Mouse (Mus musculus) stomach, postnatal 0 days (tissue): ENCODE results near the gene Sertad1. TPM values are rescaled to one million over a fixed set of nuclear protein-coding genes. Genes with fewer than 3 reads are reported as not detected.

Experiments used
- ATAC-seq: fragments of 200-750 bp; cut with Nextera tagmentation; 2 replicates; pipeline ENCODE4 v1.8.0; 2017; ENCODE audit not compliant: low FRiP score, low TSS enrichment
- DNase-seq: peaks from one replicate; pipeline ENCODE4 v3.0.0-alpha.2; 2016; ENCODE audit warnings: low spot score
- H3K27ac ChIP-seq: fragments of 300-500 bp; sonication (generic); replicated peaks from 2 replicates; pipeline ENCODE4 v1.5.1; 2014; ENCODE audit warnings: mild to moderate bottlenecking, control low read depth
- H3K27me3 ChIP-seq: fragments of 300-500 bp; sonication (generic); 2 replicates; pipeline ENCODE4 v1.6.1; 2014; ENCODE audit warnings: low read length; ENCODE audit not compliant: control insufficient read depth, insufficient read depth
- H3K36me3 ChIP-seq: fragments of 300-500 bp; sonication (generic); 2 replicates; pipeline ENCODE4 v1.6.1; 2014; ENCODE audit warnings: low read length, mixed read lengths; ENCODE audit not compliant: control insufficient read depth, insufficient read depth
- H3K4me1 ChIP-seq: fragments of 300-500 bp; sonication (generic); replicated peaks from 2 replicates; pipeline ENCODE4 v1.6.1; 2014; ENCODE audit warnings: antibody characterized with exemption; ENCODE audit not compliant: control insufficient read depth, insufficient read depth
- H3K4me2 ChIP-seq: fragments of 300-500 bp; sonication (generic); replicated peaks from 2 replicates; pipeline ENCODE4 v1.6.1; 2014; ENCODE audit warnings: low read depth, mild to moderate bottlenecking, control low read depth, moderate library complexity
- H3K4me3 ChIP-seq: fragments of 300-500 bp; sonication (generic); 2 replicates; pipeline ENCODE4 v1.5.1; 2014; ENCODE audit warnings: low read depth, low read length, control low read depth
- H3K9ac ChIP-seq: fragments of 300-500 bp; sonication (generic); 2 replicates; pipeline ENCODE4 v1.6.1; 2014; ENCODE audit warnings: mild to moderate bottlenecking, low read length, control low read depth, mixed read lengths
- H3K9me3 ChIP-seq: fragments of 300-500 bp; sonication (generic); 2 replicates; pipeline ENCODE4 v1.6.1; 2016; ENCODE audit warnings: low read length; ENCODE audit not compliant: control insufficient read depth
- CTCF ChIP-seq: IDR thresholded peaks from 2 replicates; pipeline ENCODE4 v1.5.1; 2016; ENCODE audit warnings: antibody characterized with exemption, low read depth, mild to moderate bottlenecking, moderate library complexity
- EP300 ChIP-seq: optimal IDR thresholded peaks from 2 replicates; pipeline ENCODE3; 2016; ENCODE audit warnings: antibody characterized with exemption
- WGBS: fragments of 180-500 bp; shearing (Covaris S2); extraction: QIAGEN DNeasy Blood & Tissue Kit; methylation state at CpG from one replicate; pipeline ENCODE4 v1.1.7; 2014; 5-methylcytosine and 5-hydroxymethylcytosine counted together
- polyA plus RNA-seq: library from polyadenylated mRNA; unstranded; fragments of >200 nt; fragmentation: Nextera tagmentation; extraction: Ambion mirVana; gene quantifications from 2 replicates; pipeline ENCODE4 v1.2.1, GENCODE M21; 2015

Sertad1 gene
- polyA plus RNA-seq, 1 experiment from 2014 or later, result 53.0 TPM

- no peaks in the 10 kb centered on the region for H3K9me3 ChIP-seq
- WGBS, result 87% methylated on average over 11 of the region's 11 CpGs
- DNase-seq, result no peak
- no peak overlapping the region for H3K9ac ChIP-seq
- no peaks in the 10 kb centered on the region for H3K4me1 ChIP-seq
- H3K36me3 ChIP-seq, result peaks cover 4% of the 10 kb centered on the region; the same call in 1 of the 2 replicates
- ATAC-seq, result no peak
- no peak overlapping the region for H3K4me2 ChIP-seq
- TF ChIP-seq CTCF (no peak), EP300 (no peak)
- H3K27me3 ChIP-seq, result no peaks in the 10 kb centered on the region
- no peak overlapping the region for H3K27ac ChIP-seq
- H3K4me3 ChIP-seq, result no peak overlapping the region
Observed at GRCm38 (mm10) chr7:27471390-27472120, 15.2 kb upstream of the Sertad1 start.

GRCm38 (mm10) chr7:27472596-27472995 is 14.1 kb upstream of the Sertad1 start:
- 16% methylated on average over 7 of the region's 7 CpGs for WGBS
- H3K9ac ChIP-seq, result peak overlapping the region; percentile 56

GRCm38 (mm10) chr7:27473156-27473834 is 13.4 kb upstream of the Sertad1 start, which contains the start of gene Sertad3:
Gene Sertad3, plus strand, starts transcription at chr7:27473768.
- ATAC-seq (peak; percentile 92), DNase-seq (peak; percentile 99)
- Histone ChIP-seq H3K36me3 (peaks cover 4% of the 10 kb centered on the region; the same call in 1 of the 2 replicates), H3K9me3 (no peaks in the 10 kb centered on the region), H3K9ac (peak within 1 kb of the TSS; percentile 86), H3K4me1 (no peaks in the 10 kb centered on the region), H3K27ac (peak within 1 kb of the TSS; percentile 97), H3K27me3 (no peaks in the 10 kb centered on the region), H3K4me2 (peak within 1 kb of the TSS; percentile 64), H3K4me3 (peak within 1 kb of the TSS; percentile 85)
- 0% methylated on average over 34 of the region's 36 CpGs for WGBS
- TF ChIP-seq EP300 (no peak), CTCF (no peak)

More at GRCm38 (mm10) chr7:27472596-27472995, 14.1 kb upstream of the Sertad1 start:
- H3K27ac ChIP-seq, result peak overlapping the region; percentile 97
- ATAC-seq (no peak), DNase-seq (peak; percentile 33)
- H3K4me3 ChIP-seq, result peak overlapping the region; percentile 85
- H3K4me1 ChIP-seq, result no peaks in the 10 kb centered on the region
- no peaks in the 10 kb centered on the region for H3K27me3 ChIP-seq
- no peak for TF ChIP-seq CTCF
- TF ChIP-seq EP300, result no peak
- H3K36me3 ChIP-seq, result peaks cover 4% of the 10 kb centered on the region; the same call in 1 of the 2 replicates
- peak overlapping the region; percentile 64 for H3K4me2 ChIP-seq
- H3K9me3 ChIP-seq, result no peaks in the 10 kb centered on the region

GRCm38 (mm10) chr7:27473835-27474489 is 12.7 kb upstream of the Sertad1 start:
- peak overlapping the region; percentile 85 for H3K4me3 ChIP-seq
- peak overlapping the region; percentile 64 for H3K4me2 ChIP-seq
- H3K27me3 ChIP-seq, result no peaks in the 10 kb centered on the region
- DNase-seq, result no peak
- H3K36me3 ChIP-seq, result peaks cover 4% of the 10 kb centered on the region; the same call in 1 of the 2 replicates
- TF ChIP-seq CTCF, result no peak
- no peak for TF ChIP-seq EP300
- no peak for ATAC-seq
- H3K9me3 ChIP-seq, result no peaks in the 10 kb centered on the region
- peak overlapping the region; percentile 97 for H3K27ac ChIP-seq
- H3K4me1 ChIP-seq, result no peaks in the 10 kb centered on the region
- H3K9ac ChIP-seq, result peak overlapping the region; percentile 86
- under 1% methylated on average over 34 of the region's 34 CpGs for WGBS

GRCm38 (mm10) chr7:27474490-27474954 is 12.2 kb upstream of the Sertad1 start:
- Histone ChIP-seq H3K4me3 (peak overlapping the region; percentile 85), H3K36me3 (peaks cover 4% of the 10 kb centered on the region; the same call in 1 of the 2 replicates), H3K4me1 (no peaks in the 10 kb centered on the region), H3K4me2 (peak overlapping the region; percentile 64), H3K9ac (peak overlapping the region; percentile 86), H3K27me3 (no peaks in the 10 kb centered on the region), H3K27ac (peak overlapping the region; percentile 97), H3K9me3 (no peaks in the 10 kb centered on the region)
- WGBS, result under 1% methylated on average over 23 of the region's 23 CpGs
- TF ChIP-seq EP300 (peak; percentile 61), CTCF (peak; percentile 80)
- DNase-seq (peak; percentile 99), ATAC-seq (peak; percentile 95)
